8 mouse cellular contexts compared by ENCODE assay signal in the genomic region with DNA sequence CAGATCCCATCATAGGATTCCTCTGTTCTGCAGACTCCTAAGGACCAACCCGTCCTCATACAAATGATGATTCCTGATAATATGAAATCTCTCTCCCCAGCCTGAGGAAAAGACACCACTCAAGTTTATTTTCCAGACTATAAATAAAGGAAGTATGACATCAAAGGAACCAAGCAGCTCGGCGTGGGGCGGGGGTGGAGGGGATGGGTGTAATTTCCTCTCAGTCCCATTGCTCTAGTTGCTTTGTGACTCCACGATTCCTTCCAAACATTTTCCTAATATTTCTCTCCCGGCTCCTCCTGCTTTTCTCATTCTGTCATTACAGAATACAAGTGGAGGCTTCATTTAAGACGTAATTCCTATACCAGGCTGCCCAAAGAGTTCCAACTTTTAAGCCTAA. TPM values are rescaled to one million over a fixed set of nuclear protein-coding genes. Genes with fewer than 3 reads are reported as not detected.
DNase-seq lines count a peak whose midpoint lies in the region; ATAC-seq lines count a peak whose summit lies in the region.

No protein-coding gene starts in this region.

- peaks cover 6% of the 10 kb centered on the region; the same call in 1 of the 2 replicates for H3K27me3 ChIP-seq in hindbrain, embryonic 13.5 days

- 25% methylated on average over 7 of the region's 7 CpGs for WGBS in hindbrain, embryonic 13.5 days

- peak overlapping the region; percentile 61 for H3K9ac ChIP-seq in hindbrain, embryonic 13.5 days

- peaks cover 5% of the 10 kb centered on the region; the same call in 1 of the 2 replicates for H3K36me3 ChIP-seq in hindbrain, embryonic 13.5 days

- H3K4me3 ChIP-seq in hindbrain, embryonic 13.5 days, result peak overlapping the region; percentile 69

- ATAC-seq in CD4-positive, CD25-positive, alpha-beta regulatory T cell, adult 4 months, result no peak
- ATAC-seq in hindbrain, embryonic 13.5 days (ENCODE audit: low FRiP score), result 0 out of 2 replicates have a peak, but pooled peaks have one; percentile 8

- H3K27ac ChIP-seq in hindbrain, embryonic 13.5 days, result peak overlapping the region; percentile 79

- H3K4me2 ChIP-seq in hindbrain, embryonic 13.5 days, result peak overlapping the region; percentile 57

- intact Hi-C loops in left cerebral cortex, postnatal 14 days (cut with DNase I), result no loop called here

- peaks cover 31% of the 10 kb centered on the region for H3K4me1 ChIP-seq in hindbrain, embryonic 13.5 days (replicated peaks)

- no peaks in the 10 kb centered on the region for H3K9me3 ChIP-seq in hindbrain, embryonic 13.5 days

- peak; percentile 48 for DNase-seq in CD4-positive, CD25-positive, alpha-beta regulatory T cell, adult 2 months (ENCODE audit: low read depth, low spot score)
- DNase-seq in MEL-GATA-1-ER (ENCODE audit: extremely low read depth, low read depth), result peak; percentile 60
- DNase-seq in lung, postnatal 10 days, result peak; percentile 78
- no peak for DNase-seq in urinary bladder, postnatal 25 days (ENCODE audit: low spot score)
- no peak for DNase-seq in left cerebral cortex, postnatal 14 days (ENCODE audit: low spot score in 2 of 2)
- no peak for DNase-seq in frontal cortex, postnatal 10 days (ENCODE audit: low spot score in 2 of 2)

RNA-seq across cellular contexts. Expression of a gene that starts 0.6 kb away (rescaled TPM):
- 10 to 100 TPM; 14.8 to 19.9 TPM for polyA plus RNA-seq in CD4-positive, CD25-positive, alpha-beta regulatory T cell, adult 4 months (2017; shearing (Covaris generic))
- polyA plus RNA-seq in hindbrain, embryonic 13.5 days (2015; fragmentation: Nextera tagmentation; extraction: Ambion mirVana), result 32.4 and 40.8 TPM in 2 replicates
- 10 to 100 TPM; 72.2 to 79.0 TPM for total RNA-seq in left cerebral cortex, postnatal 14 days (2021)

RNA-seq across cellular contexts. Expression of a gene that starts 1.3 kb away (rescaled TPM):
- polyA plus RNA-seq in CD4-positive, CD25-positive, alpha-beta regulatory T cell, adult 4 months (2017; shearing (Covaris generic)), result 1 to 10 TPM; 1.0 to 3.3 TPM
- polyA plus RNA-seq in hindbrain, embryonic 13.5 days (2015; fragmentation: Nextera tagmentation; extraction: Ambion mirVana), result 19.4 and 21.2 TPM in 2 replicates
- 10 to 100 TPM; 10.4 to 12.7 TPM for total RNA-seq in left cerebral cortex, postnatal 14 days (2021)

RNA-seq across cellular contexts. Expression of a gene that starts 11.1 kb away (rescaled TPM):
- 1 to 10 TPM; 9.1 to 9.7 TPM for polyA plus RNA-seq in CD4-positive, CD25-positive, alpha-beta regulatory T cell, adult 4 months (2017; shearing (Covaris generic))
- 3.1 and 4.3 TPM in 2 replicates for polyA plus RNA-seq in hindbrain, embryonic 13.5 days (2015; fragmentation: Nextera tagmentation; extraction: Ambion mirVana)
- total RNA-seq in left cerebral cortex, postnatal 14 days (2021), result 10 to 100 TPM; 17.0 to 20.9 TPM

RNA-seq across cellular contexts. Expression of a gene that starts 11.4 kb away (rescaled TPM):
- polyA plus RNA-seq in CD4-positive, CD25-positive, alpha-beta regulatory T cell, adult 4 months (2017; shearing (Covaris generic)), result under 1 TPM in 1 of 2 experiments, not detected in 1; 0.39 TPM
- polyA plus RNA-seq in hindbrain, embryonic 13.5 days (2015; fragmentation: Nextera tagmentation; extraction: Ambion mirVana), result 6.5 and 10.9 TPM in 2 replicates
- total RNA-seq in left cerebral cortex, postnatal 14 days (2021), result 1 to 10 TPM; 5.3 to 5.5 TPM

RNA-seq across cellular contexts. Expression of a gene that starts 21.8 kb away (rescaled TPM):
- polyA plus RNA-seq in CD4-positive, CD25-positive, alpha-beta regulatory T cell, adult 4 months (2017; shearing (Covaris generic)), result 100 to 1,000 TPM; 296 to 307 TPM
- polyA plus RNA-seq in hindbrain, embryonic 13.5 days (2015; fragmentation: Nextera tagmentation; extraction: Ambion mirVana), result 331 and 342 TPM in 2 replicates
- total RNA-seq in left cerebral cortex, postnatal 14 days (2021), result 100 to 1,000 TPM; 152 to 157 TPM

Comparison
In these comparisons a context has a peak if more than half of its experiments do, and no peak if none do; other contexts are left out.
1. DNase-seq: peak in CD4-positive, CD25-positive, alpha-beta regulatory T cell, adult 2 months (single experiment), MEL-GATA-1-ER (single experiment) and lung, postnatal 10 days (single experiment); none in urinary bladder, postnatal 25 days (single experiment), left cerebral cortex, postnatal 14 days (0 of 2) and frontal cortex, postnatal 10 days (0 of 2).